Mouse (Mus musculus): Measurements from ENCODE around the gene Cyb5d1. TPM values are rescaled to one million over a fixed set of nuclear protein-coding genes. Genes with fewer than 3 reads are reported as not detected.

Cyb5d1 gene
- polyA plus RNA-seq, 1 experiment = 42.5 TPM

GRCm38 (mm10) chr11:69419813-69420553 is 24.6 kb upstream of the Cyb5d1 start:
- TF ChIP-seq CTCF (IDR thresholded peaks at IDR 0.05; ENCODE audit: control insufficient read depth, insufficient read depth, insufficient replicate concordance, low read depth, low read length) (no peak), POLR2A (IDR thresholded peaks at IDR 0.05; ENCODE audit: control insufficient read depth, low read depth, low read length) (peak; percentile 34; the same call in 1 of the 2 replicates)
- no peaks in the 10 kb centered on the region for H3K36me3 ChIP-seq (ENCODE audit: control insufficient read depth, insufficient read depth, low read length)
- H3K27ac ChIP-seq (ENCODE audit: control insufficient read depth, insufficient read depth, low read depth, low read length) = peak overlapping the region; percentile 81
- H3K27me3 ChIP-seq (ENCODE audit: control insufficient read depth, insufficient read depth, low read length) = no peaks in the 10 kb centered on the region
- peaks cover 45% of the 10 kb centered on the region for H3K4me1 ChIP-seq (ENCODE audit: control insufficient read depth, insufficient read depth, low read length)
- peak overlapping the region; percentile 88 for H3K4me3 ChIP-seq (ENCODE audit: control insufficient read depth, low read depth, low read length)

DNA sequence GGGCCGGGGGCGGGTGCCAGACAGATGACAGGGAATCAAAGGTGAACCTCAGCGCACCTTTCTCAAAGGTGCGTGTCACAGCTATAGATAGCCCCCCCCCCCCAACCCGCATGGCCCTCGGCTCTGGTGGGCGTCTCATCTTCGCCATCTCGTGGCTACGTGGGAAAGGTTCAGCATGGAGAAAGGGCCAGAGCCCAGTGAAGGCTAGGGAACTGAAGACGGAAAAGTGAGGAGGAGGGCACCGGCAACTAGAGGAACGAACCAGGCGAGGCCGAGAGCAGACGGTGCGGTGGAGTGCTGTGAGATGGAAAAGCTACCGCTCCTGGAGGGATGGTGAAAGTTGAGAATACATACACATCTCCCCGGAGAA is 24.0 kb upstream of the Cyb5d1 start:
- TF ChIP-seq POLR2A (IDR thresholded peaks at IDR 0.05; ENCODE audit: control insufficient read depth, low read depth, low read length) = no peak
- no peak for TF ChIP-seq CTCF (IDR thresholded peaks at IDR 0.05; ENCODE audit: control insufficient read depth, insufficient read depth, insufficient replicate concordance, low read depth, low read length)
- H3K4me3 ChIP-seq (ENCODE audit: control insufficient read depth, low read depth, low read length) = peak overlapping the region; percentile 88
- H3K4me1 ChIP-seq (ENCODE audit: control insufficient read depth, insufficient read depth, low read length) = peaks cover 50% of the 10 kb centered on the region
- peak overlapping the region; percentile 81 for H3K27ac ChIP-seq (ENCODE audit: control insufficient read depth, insufficient read depth, low read depth, low read length)
- no peaks in the 10 kb centered on the region for H3K27me3 ChIP-seq (ENCODE audit: control insufficient read depth, insufficient read depth, low read length)
- no peaks in the 10 kb centered on the region for H3K36me3 ChIP-seq (ENCODE audit: control insufficient read depth, insufficient read depth, low read length)

DNA sequence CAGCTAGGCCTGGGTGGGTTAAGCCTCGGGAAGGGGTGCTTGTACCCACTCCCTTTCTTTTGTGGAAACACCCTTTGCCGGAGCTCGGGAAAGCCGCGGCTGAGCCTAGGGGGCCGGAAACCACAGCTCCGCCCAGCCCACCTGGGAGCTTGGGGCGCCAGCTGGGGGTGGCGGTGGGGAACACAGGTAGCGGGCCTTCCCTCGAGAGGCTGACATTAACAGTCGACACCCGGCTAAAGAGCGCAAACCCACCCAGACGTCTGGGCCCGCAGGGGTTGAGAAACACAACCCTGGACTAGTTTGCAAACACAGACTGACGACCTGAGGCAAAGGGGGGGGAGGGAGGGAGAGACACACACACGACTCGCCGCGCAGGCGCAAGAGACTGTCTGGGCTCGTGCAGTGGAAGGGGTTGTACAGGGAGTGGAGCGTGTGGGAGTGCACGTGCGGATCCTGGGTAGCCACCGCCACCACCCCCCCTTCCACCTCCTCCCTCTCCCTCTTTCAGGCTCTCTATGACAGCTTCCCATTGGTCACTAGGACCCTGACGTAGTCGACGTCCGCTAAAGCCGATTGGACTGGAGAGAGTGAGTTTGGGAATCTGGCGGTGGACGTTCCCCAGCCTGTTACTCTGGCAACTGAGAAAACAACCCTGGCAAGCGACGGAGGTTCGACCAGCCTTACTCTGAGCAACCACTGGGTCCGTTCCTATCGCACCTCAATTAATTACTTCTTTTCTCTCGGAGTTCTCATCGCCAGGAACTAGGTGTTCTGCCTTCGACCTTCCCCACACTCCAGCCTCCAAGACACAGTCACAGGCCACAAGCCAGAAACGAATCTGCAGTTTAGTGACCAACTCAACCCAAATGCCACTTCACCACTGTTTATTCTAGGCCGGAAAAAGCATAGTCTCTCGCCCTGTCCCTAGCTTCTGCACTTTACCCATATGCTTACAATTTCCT is 23.3 kb upstream of the Cyb5d1 start:
- no peak for TF ChIP-seq CTCF (IDR thresholded peaks at IDR 0.05; ENCODE audit: control insufficient read depth, insufficient read depth, insufficient replicate concordance, low read depth, low read length)
- peak; percentile 52; the same call in 1 of the 2 replicates for TF ChIP-seq POLR2A (IDR thresholded peaks at IDR 0.05; ENCODE audit: control insufficient read depth, low read depth, low read length)
- Histone ChIP-seq H3K4me3 (ENCODE audit: control insufficient read depth, low read depth, low read length) (peak overlapping the region; percentile 88), H3K36me3 (ENCODE audit: control insufficient read depth, insufficient read depth, low read length) (no peaks in the 10 kb centered on the region), H3K4me1 (ENCODE audit: control insufficient read depth, insufficient read depth, low read length) (peaks cover 55% of the 10 kb centered on the region), H3K27me3 (ENCODE audit: control insufficient read depth, insufficient read depth, low read length) (no peaks in the 10 kb centered on the region), H3K27ac (ENCODE audit: control insufficient read depth, insufficient read depth, low read depth, low read length) (peak overlapping the region; percentile 95)

GRCm38 (mm10) chr11:69417449-69418384 is 22.3 kb upstream of the Cyb5d1 start:
- H3K36me3 ChIP-seq (ENCODE audit: control insufficient read depth, insufficient read depth, low read length) = no peaks in the 10 kb centered on the region
- H3K4me1 ChIP-seq (ENCODE audit: control insufficient read depth, insufficient read depth, low read length) = peaks cover 63% of the 10 kb centered on the region
- peak overlapping the region; percentile 95 for H3K27ac ChIP-seq (ENCODE audit: control insufficient read depth, insufficient read depth, low read depth, low read length)
- H3K27me3 ChIP-seq (ENCODE audit: control insufficient read depth, insufficient read depth, low read length) = no peaks in the 10 kb centered on the region
- H3K4me3 ChIP-seq (ENCODE audit: control insufficient read depth, low read depth, low read length) = peak overlapping the region; percentile 88
- TF ChIP-seq CTCF (IDR thresholded peaks at IDR 0.05; ENCODE audit: control insufficient read depth, insufficient read depth, insufficient replicate concordance, low read depth, low read length) (no peak), POLR2A (IDR thresholded peaks at IDR 0.05; ENCODE audit: control insufficient read depth, low read depth, low read length) (peak; percentile 76)

DNA sequence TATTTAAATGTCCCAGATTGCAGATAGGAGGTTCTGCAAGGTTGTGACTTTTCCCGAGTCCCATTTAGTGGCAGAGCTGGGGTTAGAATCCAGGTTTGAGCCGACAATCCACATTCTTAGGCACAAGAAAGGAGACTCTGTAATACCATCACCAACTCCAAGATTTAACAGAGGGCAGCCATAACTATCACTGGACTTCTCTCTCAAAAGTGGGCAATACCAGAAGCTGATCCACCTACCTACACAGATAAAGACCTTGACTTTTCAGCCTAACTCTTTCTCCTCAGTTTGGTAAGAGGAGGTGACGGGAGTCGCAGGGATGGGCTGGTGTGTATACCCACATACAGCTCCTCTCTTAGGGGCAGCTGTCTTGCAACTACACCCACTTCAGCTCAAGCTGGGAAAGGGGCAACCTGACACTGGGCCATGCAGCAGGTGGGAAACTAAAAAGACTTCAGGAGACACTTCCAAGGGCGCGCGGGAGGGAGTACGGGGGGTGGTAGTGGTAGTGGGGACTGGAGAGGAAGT is 21.6 kb upstream of the Cyb5d1 start:
- Histone ChIP-seq H3K27me3 (ENCODE audit: control insufficient read depth, insufficient read depth, low read length) (no peaks in the 10 kb centered on the region), H3K36me3 (ENCODE audit: control insufficient read depth, insufficient read depth, low read length) (no peaks in the 10 kb centered on the region), H3K4me1 (ENCODE audit: control insufficient read depth, insufficient read depth, low read length) (peaks cover 66% of the 10 kb centered on the region), H3K27ac (ENCODE audit: control insufficient read depth, insufficient read depth, low read depth, low read length) (peak overlapping the region; percentile 95), H3K4me3 (ENCODE audit: control insufficient read depth, low read depth, low read length) (peak overlapping the region; percentile 88)
- no peak for TF ChIP-seq POLR2A (IDR thresholded peaks at IDR 0.05; ENCODE audit: control insufficient read depth, low read depth, low read length)
- TF ChIP-seq CTCF (IDR thresholded peaks at IDR 0.05; ENCODE audit: control insufficient read depth, insufficient read depth, insufficient replicate concordance, low read depth, low read length) = no peak

DNA sequence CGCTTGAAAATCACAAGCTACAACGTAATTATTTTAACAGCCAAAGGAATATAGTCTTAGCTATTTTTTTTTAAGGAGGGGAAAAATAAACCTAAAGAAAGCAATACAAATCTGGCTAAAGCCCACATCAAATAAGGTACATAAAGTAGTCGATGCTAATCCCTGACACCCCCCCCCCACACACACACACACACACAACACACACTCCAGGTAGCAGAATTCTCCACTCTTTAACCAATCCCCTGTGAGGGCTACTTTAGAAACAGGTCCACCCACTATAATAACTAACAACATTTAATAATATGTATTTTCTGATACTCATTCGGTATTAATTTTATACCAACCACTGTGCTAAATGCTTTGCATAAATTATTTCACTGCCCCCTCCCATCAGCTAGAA is 21.1 kb upstream of the Cyb5d1 start:
- TF ChIP-seq POLR2A (IDR thresholded peaks at IDR 0.05; ENCODE audit: control insufficient read depth, low read depth, low read length) = no peak
- TF ChIP-seq CTCF (IDR thresholded peaks at IDR 0.05; ENCODE audit: control insufficient read depth, insufficient read depth, insufficient replicate concordance, low read depth, low read length) = no peak
- no peak overlapping the region for H3K27ac ChIP-seq (ENCODE audit: control insufficient read depth, insufficient read depth, low read depth, low read length)
- H3K36me3 ChIP-seq (ENCODE audit: control insufficient read depth, insufficient read depth, low read length) = no peaks in the 10 kb centered on the region
- no peaks in the 10 kb centered on the region for H3K27me3 ChIP-seq (ENCODE audit: control insufficient read depth, insufficient read depth, low read length)
- H3K4me1 ChIP-seq (ENCODE audit: control insufficient read depth, insufficient read depth, low read length) = peaks cover 67% of the 10 kb centered on the region
- H3K4me3 ChIP-seq (ENCODE audit: control insufficient read depth, low read depth, low read length) = no peak overlapping the region

Data from testis, adult 2 months (tissue).